Mouse (Mus musculus) v-Abl transformed pro-B cells (cell line): ENCODE data around the gene Wdr5b.

ENCODE experiments used
- in situ Hi-C, 2 experiments: fragments of 400-800 bp; cut with MboI; formaldehyde crosslinking; loops; one replicate each; pipeline ENCODE4 v1.15.1; 2025; ENCODE audit not compliant: unreplicated experiment in 2 of 2

Wdr5b gene

DNA sequence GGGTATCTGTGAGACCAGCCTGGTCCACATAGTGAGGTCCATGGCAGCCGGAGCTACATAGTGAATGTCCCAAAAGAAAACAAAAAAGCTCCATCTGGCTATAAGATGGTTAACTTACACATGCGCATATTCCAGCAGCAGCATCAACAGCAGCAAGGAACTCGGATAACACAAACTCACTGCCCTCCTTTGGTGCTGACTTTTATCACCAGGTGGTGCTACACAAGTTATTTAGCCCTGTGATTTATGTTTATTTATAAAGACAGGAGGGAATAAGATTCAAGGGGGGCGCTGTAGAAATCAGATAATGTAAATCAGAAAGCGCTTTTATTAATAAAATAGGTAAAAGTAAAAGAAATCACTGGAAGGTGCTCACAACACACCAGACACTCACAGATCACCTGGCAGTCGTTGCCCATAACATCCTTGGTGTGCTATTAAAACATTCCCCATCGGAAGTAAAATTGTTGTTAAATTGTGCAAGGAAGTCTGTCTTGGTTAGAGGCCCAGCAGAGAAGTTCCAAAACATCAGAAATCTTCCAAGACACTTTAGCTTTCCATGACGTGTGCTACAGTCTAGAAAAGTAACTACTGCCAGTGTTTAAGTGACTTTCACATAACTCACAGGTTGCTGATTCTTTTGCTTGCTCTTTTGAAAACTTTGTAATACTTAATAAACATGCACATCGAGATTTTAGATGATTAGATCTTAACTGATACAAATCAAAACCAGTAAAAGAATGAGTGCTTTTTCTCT, 29.0 kb downstream of the Wdr5b start:
- in situ Hi-C loops: loop anchor here (5.0 to 10.0 kb wide), 2 partner anchors 195 to 198 kb away; partner anchors contain the start of gene Parp14 (in 2 of the 2)

DNA sequence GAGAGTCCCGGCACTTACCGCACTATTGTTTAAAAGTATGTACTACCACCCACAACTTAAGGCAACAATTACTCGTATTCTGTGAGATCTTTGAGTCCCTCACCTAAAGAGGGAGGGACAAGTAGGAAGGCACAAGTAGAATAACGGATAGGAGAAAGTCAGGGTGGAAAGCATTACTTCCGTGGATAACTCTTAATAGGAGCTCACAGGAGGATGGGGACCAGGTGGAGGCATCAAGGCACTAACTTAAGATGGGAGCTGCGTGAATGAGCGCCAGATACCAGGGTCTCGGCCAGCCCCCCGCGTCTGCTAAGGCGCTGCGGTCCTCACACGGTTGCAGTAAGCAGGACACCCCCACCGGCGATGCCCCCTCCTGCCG, 30.1 kb downstream of the Wdr5b start:
- in situ Hi-C loops: loop anchor here in 1 of 2 experiments (5.0 kb wide), 1 partner anchor 199 kb away; the partner anchor contains the start of gene Parp14

DNA sequence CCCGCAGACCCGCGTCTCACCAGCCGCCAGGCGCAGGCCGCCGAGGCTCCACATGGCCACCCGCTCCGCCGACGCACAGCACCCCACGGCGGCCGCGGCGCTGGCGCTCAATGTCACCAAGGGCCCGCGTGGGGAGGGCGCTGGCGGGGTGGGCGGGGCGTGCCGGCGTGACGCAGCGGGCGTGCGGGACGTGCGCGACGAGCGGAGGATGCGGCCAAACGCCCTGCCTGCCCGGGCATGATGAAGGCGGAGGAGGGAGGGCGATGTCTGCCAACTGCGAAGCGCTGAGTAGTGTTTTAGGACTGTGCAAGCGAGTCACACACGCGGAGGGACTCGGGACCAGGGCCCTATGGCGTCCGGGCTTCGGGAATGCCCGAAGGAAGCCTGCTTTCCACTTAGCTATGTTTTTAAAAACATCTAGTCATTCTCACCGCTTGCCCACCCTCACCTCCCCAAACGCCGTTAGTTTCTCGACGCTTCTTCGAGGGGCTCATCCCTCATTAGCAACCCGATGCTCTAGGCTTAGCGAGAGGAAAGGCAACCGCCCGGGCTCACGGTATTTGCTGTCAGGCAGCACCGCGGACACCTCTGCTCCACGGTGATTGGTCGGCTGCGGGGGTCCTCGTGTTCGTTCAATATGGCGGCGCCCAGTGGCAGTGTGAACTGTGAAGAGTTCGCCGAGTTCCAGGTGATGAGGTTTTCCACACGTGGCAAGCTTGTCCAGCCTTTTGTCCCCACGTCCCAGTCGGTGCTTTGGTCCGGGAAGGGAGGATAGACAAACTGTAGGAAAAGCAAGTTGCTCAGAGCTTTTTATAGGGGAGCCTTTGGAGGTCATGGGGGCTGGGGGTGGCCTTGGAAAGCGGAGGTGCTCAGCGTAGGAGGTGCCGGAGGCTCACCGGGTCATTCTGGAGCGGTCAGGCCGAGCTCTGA, 30.7 kb downstream of the Wdr5b start, which contains the start of the genes Fam162a and Ccdc58:
Gene Fam162a (minus strand): TSS at position 145 of the 930 bp plus-strand sequence.
Gene Ccdc58 (plus strand): TSS at position 236 of the 930 bp plus-strand sequence.
- in situ Hi-C loops: loop anchor here in 1 of 2 experiments (5.0 kb wide), 1 partner anchor 199 kb away; the partner anchor contains the start of gene Parp14

DNA sequence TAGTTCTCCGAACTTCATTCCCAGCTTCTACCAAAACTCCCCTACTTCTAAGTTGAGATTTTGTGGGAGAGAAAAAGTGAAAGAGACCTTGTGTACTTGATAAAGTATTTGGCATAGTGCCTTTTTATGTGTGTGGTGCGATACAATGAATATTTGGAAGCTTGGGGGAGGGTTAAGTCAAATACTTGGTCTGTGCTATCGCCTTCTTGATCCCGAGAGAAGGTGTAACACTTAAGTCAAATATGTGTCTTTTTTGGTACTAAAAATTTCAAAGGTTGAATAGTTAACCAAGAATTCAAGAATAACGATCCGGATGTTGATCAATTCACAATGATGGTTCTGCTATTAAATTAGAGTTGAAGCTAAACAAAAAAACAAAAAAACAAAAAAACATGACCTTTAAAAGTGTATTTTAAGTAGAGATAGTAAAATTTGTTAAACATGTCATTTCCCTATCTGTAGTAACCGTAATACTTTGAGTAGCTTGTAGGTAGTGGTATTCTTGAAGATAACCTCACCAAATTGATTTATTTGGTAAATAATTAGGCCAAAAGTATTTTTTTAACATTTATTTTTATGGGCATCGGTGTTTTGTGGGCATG, 31.5 kb downstream of the Wdr5b start:
- in situ Hi-C loops: loop anchor here in 1 of 2 experiments (5.0 kb wide), 1 partner anchor 200 kb away; the partner anchor contains the start of gene Parp14

DNA sequence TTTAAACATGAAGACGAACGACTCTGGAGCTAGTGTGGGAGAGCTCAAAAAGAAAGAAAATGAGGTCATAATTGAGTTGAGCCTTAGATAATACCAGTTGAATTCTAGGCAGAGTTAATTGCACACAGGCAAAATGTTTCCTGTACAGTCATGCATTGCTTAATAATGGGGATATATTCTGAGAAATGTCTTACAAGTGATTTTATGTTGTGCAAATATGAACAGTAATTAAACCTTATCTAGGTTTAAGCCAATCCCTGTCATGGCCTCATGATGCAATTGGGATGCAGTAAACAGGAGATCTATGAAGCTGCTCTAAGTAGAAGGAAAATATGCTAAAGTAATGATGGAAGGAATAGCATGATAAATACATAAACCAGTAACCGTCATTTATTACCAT, 33.8 kb downstream of the Wdr5b start:
- in situ Hi-C loops: loop anchor here (5.0 to 25.0 kb wide), 3 partner anchors 202 to 1463 kb away; partner anchors contain the start of genes Gtf2e1 (in 1 of the 2), Parp14 (in 1 of the 2), Rabl3 (in 1 of the 2) and Sec22a (in 1 of the 2)

DNA sequence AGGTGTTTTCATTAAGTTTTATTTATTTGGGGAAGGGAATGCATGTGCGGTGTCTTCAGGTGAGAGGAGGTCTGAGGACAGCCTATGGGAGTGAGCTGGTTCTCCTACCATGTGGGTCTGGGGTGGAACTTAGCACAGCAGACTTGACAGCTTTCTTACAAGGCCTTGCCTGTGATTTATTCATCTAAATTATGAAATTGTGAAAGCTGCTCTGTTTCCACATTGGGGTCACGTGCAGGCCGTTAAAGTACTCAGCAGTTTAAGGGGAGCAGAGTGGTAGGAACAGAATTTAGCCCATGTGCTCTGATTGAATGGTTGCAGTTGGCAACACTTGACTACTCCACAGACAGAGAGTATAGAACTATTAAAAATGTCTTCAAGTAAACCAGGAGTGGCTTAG, 38.9 kb downstream of the Wdr5b start:
- in situ Hi-C loops: loop anchor here (25.0 kb wide), 2 partner anchors 718 to 1457 kb away; partner anchors contain the start of genes Gtf2e1 (in 1 of the 2), Rabl3 (in 1 of the 2) and Sec22a (in 1 of the 2)

DNA sequence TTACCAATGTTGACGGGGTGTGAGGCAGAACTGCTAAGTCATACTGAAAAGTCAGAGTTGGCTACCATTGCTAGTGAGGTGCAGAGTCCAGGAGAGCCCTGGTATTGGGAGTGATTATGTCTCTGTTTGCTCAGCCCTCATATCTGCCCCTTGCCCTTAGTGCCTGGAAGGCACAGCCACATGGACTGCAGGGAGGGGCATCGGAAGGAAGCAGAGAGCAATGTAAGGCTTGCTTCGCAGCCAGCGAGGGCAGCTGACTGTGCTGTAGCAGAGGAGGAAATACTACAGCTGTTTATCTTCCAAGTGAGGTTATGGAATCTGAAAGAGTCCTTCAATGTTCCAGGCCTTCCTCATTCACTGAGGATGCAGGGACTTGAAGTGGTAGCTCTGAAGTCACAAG, 46.9 kb downstream of the Wdr5b start:
- in situ Hi-C loops: loop anchor here (25.0 kb wide), 2 partner anchors 726 to 1449 kb away; partner anchors contain the start of genes Gtf2e1 (in 1 of the 2), Rabl3 (in 1 of the 2) and Sec22a (in 1 of the 2)

DNA sequence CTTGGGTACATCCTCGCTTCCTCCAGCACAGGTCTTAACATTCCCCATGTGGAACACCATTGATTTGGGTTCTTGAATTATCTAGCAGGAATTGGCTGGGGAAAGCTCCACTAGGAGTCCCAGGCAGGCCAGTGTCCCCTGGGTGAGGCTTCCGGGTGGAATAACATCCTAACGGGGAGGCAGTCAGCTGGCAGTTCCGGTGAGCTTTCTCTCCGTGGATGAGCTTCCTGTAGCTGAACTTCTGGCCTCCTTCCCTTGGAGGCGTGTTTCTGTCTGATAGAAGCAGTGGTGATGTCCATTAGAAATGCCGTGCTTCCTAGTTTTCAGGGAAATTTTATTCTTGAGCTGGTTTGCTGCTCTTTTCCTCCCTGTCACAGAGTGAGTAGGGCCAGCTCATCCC, 48.1 kb downstream of the Wdr5b start:
- in situ Hi-C loops: loop anchor here (25.0 kb wide), 2 partner anchors 727 to 1448 kb away; partner anchors contain the start of genes Gtf2e1 (in 1 of the 2), Rabl3 (in 1 of the 2) and Sec22a (in 1 of the 2)

DNA sequence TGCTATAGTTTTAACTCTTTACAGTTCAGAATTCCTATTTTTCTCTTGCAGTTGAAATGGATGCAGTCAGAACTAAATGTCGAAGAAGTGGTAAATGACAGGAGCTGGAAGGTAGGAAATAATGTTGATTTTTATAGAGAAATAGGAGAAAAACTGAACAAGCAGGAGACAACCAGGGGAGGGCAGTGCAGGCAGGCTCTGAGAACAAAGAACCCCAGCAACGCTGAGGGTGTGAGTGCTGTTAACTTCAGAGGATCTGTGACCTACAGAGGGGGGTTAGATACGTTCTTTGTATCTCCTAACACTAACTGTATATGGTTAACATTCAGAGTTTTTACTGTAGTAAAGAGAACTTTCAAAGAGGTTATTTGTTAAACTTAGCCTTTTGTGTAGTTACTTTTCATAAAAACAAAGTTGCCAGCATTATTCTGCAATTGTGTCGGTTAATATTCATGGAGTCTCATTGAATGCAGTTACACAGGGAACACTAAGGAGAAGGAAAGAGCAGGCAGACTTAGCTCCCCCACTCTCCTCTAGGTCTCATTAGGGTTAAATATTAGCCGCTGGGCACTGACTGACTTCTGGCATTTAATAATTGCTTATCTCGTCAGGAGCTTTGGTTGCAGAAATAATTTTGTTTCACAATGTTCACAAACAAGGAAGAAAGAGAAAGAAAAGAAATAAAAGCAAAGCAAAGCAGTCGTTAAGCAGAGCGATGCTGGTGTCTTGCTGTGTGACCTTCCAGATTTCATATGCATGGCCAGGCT, 49.0 kb downstream of the Wdr5b start:
- in situ Hi-C loops: loop anchor here (25.0 kb wide), 2 partner anchors 728 to 1447 kb away; partner anchors contain the start of genes Gtf2e1 (in 1 of the 2), Rabl3 (in 1 of the 2) and Sec22a (in 1 of the 2)

DNA sequence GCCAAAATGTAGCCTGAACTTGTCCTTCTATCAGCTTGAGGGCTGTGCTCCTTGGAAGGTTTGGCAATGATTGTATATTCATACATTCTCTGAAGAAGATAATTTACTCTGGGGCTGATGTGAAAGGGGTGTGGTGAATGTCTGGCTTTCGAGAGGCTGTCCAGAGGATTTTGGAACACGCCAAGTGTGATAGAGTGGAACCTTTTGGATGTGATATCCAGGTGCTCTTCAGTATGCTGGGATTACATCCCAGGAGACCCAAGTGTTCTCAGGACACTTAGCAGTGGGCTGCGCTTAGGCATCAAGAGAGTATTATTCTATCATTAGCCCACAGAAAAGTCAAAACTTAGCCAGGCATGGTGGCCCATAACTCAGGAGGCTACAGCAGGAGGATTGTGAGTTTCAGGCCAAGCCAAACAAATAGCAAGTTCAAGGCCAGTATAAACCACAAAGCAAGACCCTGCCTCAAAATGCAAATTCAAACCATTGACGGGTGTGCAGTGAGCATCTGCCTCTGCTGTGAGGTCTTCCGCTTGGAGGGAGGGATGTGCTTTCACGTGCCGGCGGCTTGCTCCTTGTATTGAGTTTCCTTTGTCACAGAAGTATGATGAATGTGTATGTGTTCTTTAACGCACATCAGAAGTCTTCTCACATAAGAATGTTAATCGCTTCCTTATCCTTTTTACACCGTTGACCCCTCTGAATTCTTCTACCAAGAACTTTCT, 50.0 kb downstream of the Wdr5b start:
- in situ Hi-C loops: loop anchor here (25.0 kb wide), 2 partner anchors 729 to 1446 kb away; partner anchors contain the start of genes Gtf2e1 (in 1 of the 2), Rabl3 (in 1 of the 2) and Sec22a (in 1 of the 2)
